Mouse (Mus musculus) heart, postnatal 0 days (tissue): ENCODE data around the gene Cdkn2aipnl.

ENCODE experiments used
- CTCF ChIP-seq: IDR thresholded peaks from 2 replicates; pipeline ENCODE4 v1.5.1; 2016; ENCODE audit warnings: antibody characterized with exemption, control low read depth, low read depth
- EP300 ChIP-seq: IDR thresholded peaks from 2 replicates; pipeline ENCODE4 v1.6.1; 2016; ENCODE audit warnings: antibody characterized with exemption, low read depth

DNA sequence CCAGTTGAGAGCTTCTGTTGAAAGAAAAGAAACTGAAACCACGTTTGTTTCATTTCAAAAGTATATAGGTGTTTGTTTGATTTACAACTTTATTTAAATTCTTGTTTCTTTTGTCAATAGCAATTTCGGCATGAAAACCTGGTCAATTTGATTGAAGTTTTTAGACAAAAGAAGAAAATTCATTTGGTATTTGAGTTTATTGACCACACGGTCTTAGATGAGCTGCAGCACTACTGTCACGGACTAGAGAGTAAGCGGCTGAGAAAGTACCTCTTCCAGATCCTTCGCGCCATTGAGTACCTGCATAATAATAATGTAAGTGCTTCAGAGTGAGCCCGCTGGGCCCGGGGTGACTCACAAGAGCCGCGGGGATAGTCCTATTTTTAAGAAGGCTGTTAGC lies 43.5 kb downstream of the Cdkn2aipnl start:
- TF ChIP-seq CTCF, result no peak
- TF ChIP-seq EP300, result no peak
